Mouse (Mus musculus): ENCODE results near the gene Dip2a.

DNA sequence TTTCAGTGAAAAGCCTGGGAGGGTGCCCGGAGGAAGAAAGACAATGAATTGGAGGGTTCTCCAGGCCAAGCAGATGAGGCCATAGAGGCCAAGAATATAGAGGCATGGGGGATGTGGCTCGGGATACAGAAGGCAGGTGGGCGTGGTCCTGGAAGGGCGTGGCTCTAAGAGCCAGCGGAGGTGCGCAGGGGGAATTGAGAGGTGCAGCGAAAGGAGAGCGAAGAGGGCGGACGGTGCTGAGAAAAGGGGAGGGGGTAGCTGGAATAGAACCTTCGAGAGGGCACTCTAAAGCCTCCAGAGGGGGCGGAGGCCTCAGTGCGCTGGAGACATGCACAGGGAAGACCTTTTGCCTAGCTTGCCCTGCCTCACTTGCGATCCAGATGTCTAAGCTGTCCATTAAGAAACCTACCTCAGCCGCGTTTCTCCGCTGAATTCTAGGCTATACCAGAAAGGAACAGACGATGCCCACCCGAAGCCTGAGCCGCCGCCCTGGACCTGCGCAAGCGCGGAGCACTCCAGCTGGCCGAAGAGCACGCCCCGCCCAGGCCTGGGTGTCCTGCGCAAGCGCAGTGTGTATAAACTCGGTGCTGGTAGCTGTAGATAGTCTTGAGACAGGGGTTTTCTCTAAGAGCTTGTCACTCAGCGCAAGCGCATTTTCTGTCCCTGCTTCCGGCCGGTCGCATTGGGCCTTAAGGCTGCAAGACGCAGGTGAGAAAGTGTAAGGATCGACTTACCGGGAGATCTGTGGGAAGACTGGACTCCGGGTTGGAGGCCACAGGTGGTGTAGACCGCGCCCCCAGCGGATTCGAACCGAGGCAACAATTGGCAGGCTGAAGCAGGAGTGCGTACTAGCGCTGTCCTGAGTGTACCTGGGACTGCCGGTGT, 107.5 kb downstream of the Dip2a start, which contains the start of gene Prmt2:
- TF ChIP-seq EP300 (IDR thresholded peaks at IDR 0.05) = no peak
- TF ChIP-seq CTCF (IDR thresholded peaks at IDR 0.05) = peak; percentile 45

All from lung, postnatal 0 days (tissue).